Mouse (Mus musculus) bone marrow, adult 2 months (tissue): ENCODE measurements around the gene Prdx6b. TPM values are rescaled to one million over a fixed set of nuclear protein-coding genes. Genes with fewer than 3 reads are reported as not detected.

Source experiments
- H3K27ac ChIP-seq: fragments of 200-500 bp; 2 replicates; pipeline ENCODE4 v1.5.1; 2012; ENCODE audit warnings: low read depth, mild to moderate bottlenecking, control low read depth, inconsistent platforms, low read length; ENCODE audit not compliant: control insufficient read depth, poor library complexity, insufficient read depth
- H3K4me1 ChIP-seq: fragments of 200-500 bp; 2 replicates; pipeline ENCODE4 v1.6.1; 2011; ENCODE audit warnings: low read length; ENCODE audit not compliant: control insufficient read depth, insufficient read depth
- H3K4me3 ChIP-seq: fragments of 200-500 bp; replicated peaks from 2 replicates; pipeline ENCODE3; 2011; ENCODE audit warnings: mild to moderate bottlenecking, low read depth, low read length, control low read depth; ENCODE audit not compliant: control insufficient read depth
- CTCF ChIP-seq: fragments of 200-500 bp; IDR thresholded peaks from 2 replicates; pipeline ENCODE4 v1.5.1; 2011; ENCODE audit warnings: low read length, control low read depth; ENCODE audit not compliant: control insufficient read depth, insufficient read depth
- POLR2A ChIP-seq: fragments of 200-500 bp; IDR thresholded peaks from 2 replicates; pipeline ENCODE4 v1.6.1; 2011; ENCODE audit warnings: low read depth, mild to moderate bottlenecking, control low read depth, low read length, borderline replicate concordance; ENCODE audit not compliant: control insufficient read depth
- WGBS: fragments of 180-500 bp; shearing (Covaris S2); methylation state at CpG from one replicate; pipeline ENCODE4 v1.1.7; 2018; 5-methylcytosine and 5-hydroxymethylcytosine counted together
- polyA plus RNA-seq: library from polyadenylated mRNA; stranded (reverse); fragments of >200 nt; gene quantifications from 2 replicates; pipeline ENCODE4 v1.2.4, GENCODE M21; 2011; ENCODE audit warnings: low replicate concordance; ENCODE audit not compliant: missing spikeins, insufficient read depth, insufficient read length

The Prdx6b gene
- polyA plus RNA-seq, 1 experiment = not detected

GRCm38 (mm10) chr2:80273763-80274162 lies 18.5 kb upstream of the Prdx6b start:
- H3K4me1 ChIP-seq = no peaks in the 10 kb centered on the region
- no peak overlapping the region for H3K4me3 ChIP-seq
- no peak for TF ChIP-seq CTCF
- no peak for TF ChIP-seq POLR2A
- 54% methylated on average over 4 of the region's 4 CpGs for WGBS
- H3K27ac ChIP-seq = no peak overlapping the region

DNA sequence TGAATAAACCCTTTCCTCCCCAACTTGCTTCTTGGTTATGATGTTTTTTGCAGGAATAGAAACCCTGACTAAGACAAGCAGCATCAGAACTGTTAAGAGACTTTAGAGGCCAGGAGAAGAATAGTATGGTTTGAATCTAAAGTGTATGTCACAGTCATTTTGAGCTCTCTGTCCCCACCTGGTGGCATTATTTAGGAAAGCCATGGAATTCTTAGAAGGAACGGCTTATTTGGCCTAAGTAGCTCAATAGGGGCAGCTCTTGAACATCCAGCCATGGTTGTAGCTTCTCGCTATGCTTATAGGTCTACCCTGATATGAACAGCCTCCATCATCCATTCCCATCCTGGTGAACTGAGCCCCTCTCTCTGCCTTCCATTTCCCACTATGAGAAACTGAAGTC lies 17.1 kb upstream of the Prdx6b start:
- Histone ChIP-seq H3K4me3 (no peak overlapping the region), H3K4me1 (no peaks in the 10 kb centered on the region), H3K27ac (no peak overlapping the region)
- 50% methylated on average over 2 of the region's 2 CpGs for WGBS
- TF ChIP-seq POLR2A = no peak
- peak; percentile 13; the same call in 1 of the 2 replicates for TF ChIP-seq CTCF

DNA sequence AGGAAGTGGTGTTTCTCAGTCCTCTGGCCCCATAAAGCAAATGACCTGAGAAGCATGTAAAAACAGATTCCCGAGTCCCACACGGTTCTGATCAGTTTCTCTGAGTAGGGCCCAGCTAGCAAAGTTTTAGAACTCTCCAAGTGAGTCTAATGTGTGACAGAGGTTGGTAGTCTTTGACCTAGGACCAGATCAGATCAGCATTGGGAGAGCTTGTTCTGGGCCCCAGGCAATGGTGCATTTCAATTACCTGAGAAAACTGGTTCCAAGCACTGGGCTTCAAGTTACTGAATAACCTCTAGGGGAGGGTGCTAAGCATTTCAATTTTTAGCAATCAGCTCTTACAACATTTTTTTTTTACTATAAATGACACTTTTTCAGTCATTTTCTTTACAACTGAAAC lies 10.1 kb upstream of the Prdx6b start:
- WGBS = 56% methylated on average over 2 of the region's 2 CpGs
- Histone ChIP-seq H3K4me3 (no peak overlapping the region), H3K27ac (no peak overlapping the region), H3K4me1 (no peaks in the 10 kb centered on the region)
- no peak for TF ChIP-seq POLR2A
- no peak for TF ChIP-seq CTCF

DNA sequence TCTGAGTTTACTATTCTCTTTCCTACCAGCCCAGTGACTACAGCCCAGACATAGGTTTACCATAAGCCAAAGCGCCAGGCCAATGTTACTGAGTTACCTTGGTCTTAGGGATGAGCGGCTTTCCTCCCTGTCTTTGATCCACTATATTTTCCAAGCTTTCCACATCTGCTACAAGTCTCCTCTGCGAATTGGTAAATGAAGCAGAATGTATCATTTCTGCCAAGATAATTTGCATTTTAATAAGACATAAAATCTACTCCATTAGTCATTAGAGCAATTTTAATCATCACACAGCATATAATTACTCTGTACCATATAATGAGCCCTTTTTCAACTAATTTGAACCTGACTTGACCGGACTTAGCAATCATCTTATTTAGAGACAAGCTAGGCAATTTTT lies 5.9 kb upstream of the Prdx6b start:
- Histone ChIP-seq H3K4me1 (no peaks in the 10 kb centered on the region), H3K4me3 (no peak overlapping the region), H3K27ac (no peak overlapping the region)
- TF ChIP-seq POLR2A (no peak), CTCF (no peak)
- WGBS = 85% methylated on average over 4 of the region's 4 CpGs

- TF ChIP-seq CTCF (no peak), POLR2A (no peak)
- Histone ChIP-seq H3K4me3 (no peak overlapping the region), H3K4me1 (no peaks in the 10 kb centered on the region), H3K27ac (no peak overlapping the region)
- 4% methylated on average over 3 of the region's 3 CpGs for WGBS
Measured at GRCm38 (mm10) chr2:80298334-80298733, 6.1 kb downstream of the Prdx6b start.

DNA sequence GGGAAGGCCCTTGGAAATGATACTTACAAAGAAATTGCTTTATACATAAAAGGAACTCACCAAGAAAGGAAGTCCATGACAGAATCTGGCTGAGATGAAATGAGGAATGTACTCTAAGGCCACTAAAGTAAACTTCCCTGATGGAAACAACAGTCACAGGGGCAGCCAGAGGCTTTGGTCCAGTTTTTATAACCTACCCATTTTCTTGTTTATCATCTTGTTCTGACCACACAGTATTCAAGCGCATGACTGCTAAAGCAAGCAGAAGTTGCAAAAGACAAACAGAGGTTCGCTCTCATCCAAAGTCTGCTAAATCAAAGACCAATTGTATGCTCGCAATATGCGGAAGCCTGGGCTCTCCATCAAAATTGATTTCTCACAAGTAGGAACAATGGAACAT lies 8.5 kb downstream of the Prdx6b start:
- WGBS = 79% methylated on average over 4 of the region's 4 CpGs

DNA sequence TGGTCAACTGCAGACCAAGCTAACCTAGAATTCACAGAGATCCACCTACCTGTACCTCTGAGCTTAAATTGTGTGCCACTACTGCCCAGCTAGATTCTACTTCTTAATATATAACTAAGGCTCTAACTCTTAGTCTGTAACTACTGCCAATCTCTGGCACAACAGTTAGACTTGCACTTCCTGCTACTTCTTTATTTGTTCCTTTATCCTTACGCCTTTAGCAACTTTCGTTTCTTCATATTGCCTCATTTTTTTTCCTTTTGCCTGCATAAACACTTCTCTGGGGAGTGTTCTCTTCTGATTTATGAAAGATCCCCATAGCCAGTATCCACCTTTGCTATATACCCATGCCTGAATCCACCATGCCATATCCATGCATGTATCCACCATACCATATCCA lies 11.7 kb downstream of the Prdx6b start:
- no peak overlapping the region for H3K27ac ChIP-seq
- H3K4me3 ChIP-seq = no peak overlapping the region
- no peak for TF ChIP-seq POLR2A
- no peaks in the 10 kb centered on the region for H3K4me1 ChIP-seq
- 51% methylated on average over 2 of the region's 2 CpGs for WGBS

More for the DNA sequence above, 8.5 kb downstream of the Prdx6b start:
- H3K4me3 ChIP-seq = no peak overlapping the region
- no peaks in the 10 kb centered on the region for H3K4me1 ChIP-seq
- H3K27ac ChIP-seq = no peak overlapping the region
- no peak for TF ChIP-seq CTCF
- TF ChIP-seq POLR2A = no peak

DNA sequence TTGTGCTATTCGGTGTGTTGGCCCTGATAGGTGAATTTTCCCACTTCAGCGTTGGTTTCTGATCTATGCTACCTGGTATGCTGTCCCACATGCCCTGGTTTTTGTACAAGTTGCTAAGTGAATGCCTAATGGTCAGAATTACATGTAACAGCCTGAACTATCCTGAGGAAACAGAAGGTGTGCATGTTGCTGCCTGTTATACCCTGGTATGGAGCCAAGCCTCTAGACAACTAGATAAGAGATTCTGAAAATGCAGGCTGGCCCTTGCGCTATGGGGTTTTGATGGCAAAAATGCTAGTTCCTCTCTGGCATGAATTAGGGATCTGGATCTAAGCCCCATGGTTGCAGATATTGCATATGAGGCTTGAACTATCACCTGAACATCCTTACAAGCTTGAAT lies 15.4 kb downstream of the Prdx6b start:
- Histone ChIP-seq H3K4me1 (no peaks in the 10 kb centered on the region; the same call in 1 of the 2 replicates), H3K27ac (no peak overlapping the region), H3K4me3 (no peak overlapping the region)
- WGBS = 66% methylated on average over 3 of the region's 3 CpGs
- no peak for TF ChIP-seq POLR2A
- TF ChIP-seq CTCF = no peak

DNA sequence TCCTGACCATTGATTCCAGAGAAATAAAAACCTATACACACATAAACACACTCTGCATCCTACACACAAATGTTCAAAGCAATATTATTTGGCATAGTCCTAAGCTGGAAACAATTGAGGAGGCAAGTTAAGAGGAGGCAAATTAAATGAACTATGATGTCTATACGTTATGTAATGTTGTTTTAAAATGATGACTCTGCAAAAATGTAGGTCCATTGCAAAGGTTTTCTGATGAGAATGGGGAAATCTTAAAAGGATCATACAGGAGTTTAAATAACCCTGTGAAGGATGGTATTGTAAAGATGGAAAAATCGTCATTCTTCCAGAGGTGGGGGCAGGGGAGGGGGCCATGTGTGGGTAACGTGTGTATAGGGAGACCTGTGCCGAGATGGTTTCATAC lies 17.5 kb downstream of the Prdx6b start:
- TF ChIP-seq CTCF = no peak
- TF ChIP-seq POLR2A = no peak
- H3K4me1 ChIP-seq = no peaks in the 10 kb centered on the region; the same call in 1 of the 2 replicates
- WGBS = 77% methylated on average over 4 of the region's 4 CpGs
- H3K27ac ChIP-seq = no peak overlapping the region
- H3K4me3 ChIP-seq = no peak overlapping the region
